Mouse (Mus musculus) stomach, postnatal 0 days (tissue): ENCODE data around the gene Amn. TPM values are rescaled to one million over a fixed set of nuclear protein-coding genes. Genes with fewer than 3 reads are reported as not detected.

Source experiments
- ATAC-seq: fragments of 200-750 bp; cut with Nextera tagmentation; 2 replicates; pipeline ENCODE4 v1.8.0; 2017; ENCODE audit not compliant: low FRiP score, low TSS enrichment
- DNase-seq: peaks from one replicate; pipeline ENCODE4 v3.0.0-alpha.2; 2016; ENCODE audit warnings: low spot score
- H3K27ac ChIP-seq: fragments of 300-500 bp; sonication (generic); replicated peaks from 2 replicates; pipeline ENCODE4 v1.5.1; 2014; ENCODE audit warnings: mild to moderate bottlenecking, control low read depth
- H3K27me3 ChIP-seq: fragments of 300-500 bp; sonication (generic); 2 replicates; pipeline ENCODE4 v1.6.1; 2014; ENCODE audit warnings: low read length; ENCODE audit not compliant: control insufficient read depth, insufficient read depth
- H3K36me3 ChIP-seq: fragments of 300-500 bp; sonication (generic); 2 replicates; pipeline ENCODE4 v1.6.1; 2014; ENCODE audit warnings: low read length, mixed read lengths; ENCODE audit not compliant: control insufficient read depth, insufficient read depth
- H3K4me1 ChIP-seq: fragments of 300-500 bp; sonication (generic); replicated peaks from 2 replicates; pipeline ENCODE4 v1.6.1; 2014; ENCODE audit warnings: antibody characterized with exemption; ENCODE audit not compliant: control insufficient read depth, insufficient read depth
- H3K4me2 ChIP-seq: fragments of 300-500 bp; sonication (generic); replicated peaks from 2 replicates; pipeline ENCODE4 v1.6.1; 2014; ENCODE audit warnings: low read depth, mild to moderate bottlenecking, control low read depth, moderate library complexity
- H3K4me3 ChIP-seq: fragments of 300-500 bp; sonication (generic); 2 replicates; pipeline ENCODE4 v1.5.1; 2014; ENCODE audit warnings: low read depth, low read length, control low read depth
- H3K9ac ChIP-seq: fragments of 300-500 bp; sonication (generic); 2 replicates; pipeline ENCODE4 v1.6.1; 2014; ENCODE audit warnings: mild to moderate bottlenecking, low read length, control low read depth, mixed read lengths
- H3K9me3 ChIP-seq: fragments of 300-500 bp; sonication (generic); 2 replicates; pipeline ENCODE4 v1.6.1; 2016; ENCODE audit warnings: low read length; ENCODE audit not compliant: control insufficient read depth
- CTCF ChIP-seq: IDR thresholded peaks from 2 replicates; pipeline ENCODE4 v1.5.1; 2016; ENCODE audit warnings: antibody characterized with exemption, low read depth, mild to moderate bottlenecking, moderate library complexity
- EP300 ChIP-seq: optimal IDR thresholded peaks from 2 replicates; pipeline ENCODE3; 2016; ENCODE audit warnings: antibody characterized with exemption
- WGBS: fragments of 180-500 bp; shearing (Covaris S2); extraction: QIAGEN DNeasy Blood & Tissue Kit; methylation state at CpG from one replicate; pipeline ENCODE4 v1.1.7; 2014; 5-methylcytosine and 5-hydroxymethylcytosine counted together
- polyA plus RNA-seq: library from polyadenylated mRNA; unstranded; fragments of >200 nt; fragmentation: Nextera tagmentation; extraction: Ambion mirVana; gene quantifications from 2 replicates; pipeline ENCODE4 v1.2.1, GENCODE M21; 2015

Amn gene
- polyA plus RNA-seq, 1 experiment from 2014 or later: 0.22 TPM

DNA sequence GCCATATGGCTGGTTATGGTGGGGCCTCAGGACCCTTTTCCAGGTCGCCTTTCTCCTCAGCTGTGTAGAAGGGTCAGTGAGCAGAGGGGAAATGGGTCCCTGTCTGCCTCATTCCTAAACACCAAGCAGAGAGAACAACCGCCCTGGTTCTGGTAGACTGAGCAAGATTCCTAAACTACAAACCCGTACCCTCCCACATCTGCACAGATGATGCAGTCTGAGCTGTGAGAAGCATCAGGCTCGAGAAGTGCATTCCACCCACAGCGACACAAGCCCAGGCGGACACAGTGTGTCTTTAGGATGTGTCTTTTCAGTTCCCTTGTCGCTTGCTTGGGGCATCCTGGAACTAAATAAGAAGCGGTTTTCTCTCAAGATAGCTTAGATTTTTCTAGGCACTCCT is 20.8 kb upstream of the Amn start:
- no peak for TF ChIP-seq CTCF
- TF ChIP-seq EP300: no peak
- H3K4me2 ChIP-seq: no peak overlapping the region
- no peak for ATAC-seq
- H3K9ac ChIP-seq: no peak overlapping the region
- no peak overlapping the region for H3K4me3 ChIP-seq
- H3K9me3 ChIP-seq: no peaks in the 10 kb centered on the region
- no peak overlapping the region for H3K27ac ChIP-seq
- 89% methylated on average over 8 of the region's 8 CpGs for WGBS
- H3K36me3 ChIP-seq: peaks cover 7% of the 10 kb centered on the region; the same call in 1 of the 2 replicates
- H3K4me1 ChIP-seq: no peaks in the 10 kb centered on the region
- DNase-seq: no peak
- H3K27me3 ChIP-seq: no peaks in the 10 kb centered on the region

DNA sequence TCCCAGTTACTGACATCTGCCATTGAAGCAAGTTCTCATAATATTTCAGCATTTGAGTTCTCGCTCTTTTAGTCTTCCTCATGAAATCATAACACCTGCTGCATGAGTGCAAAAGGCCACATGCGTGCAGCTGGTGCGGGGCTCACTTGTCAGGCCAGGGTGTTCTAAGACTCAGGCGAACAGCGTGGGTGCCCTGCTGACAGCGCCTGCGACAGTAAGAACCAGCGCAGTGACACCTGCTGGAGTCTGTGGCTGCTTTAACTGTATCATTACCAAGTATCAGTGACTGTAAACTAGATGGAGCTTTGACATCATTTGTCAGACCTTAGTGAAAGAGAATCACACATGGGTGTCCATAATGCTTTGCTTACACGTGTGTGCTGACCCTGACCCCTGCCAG is 19.7 kb upstream of the Amn start:
- Histone ChIP-seq H3K36me3 (peaks cover 7% of the 10 kb centered on the region; the same call in 1 of the 2 replicates), H3K4me3 (no peak overlapping the region), H3K27ac (no peak overlapping the region), H3K27me3 (no peaks in the 10 kb centered on the region), H3K9me3 (no peaks in the 10 kb centered on the region), H3K4me1 (no peaks in the 10 kb centered on the region), H3K9ac (no peak overlapping the region), H3K4me2 (no peak overlapping the region)
- 63% methylated on average over 9 of the region's 9 CpGs for WGBS
- ATAC-seq: no peak
- no peak for DNase-seq
- TF ChIP-seq CTCF: peak; percentile 52
- no peak for TF ChIP-seq EP300

GRCm38 (mm10) chr12:111263650-111264049 is 7.2 kb upstream of the Amn start:
- no peak overlapping the region for H3K9ac ChIP-seq
- no peaks in the 10 kb centered on the region for H3K4me1 ChIP-seq
- peaks cover 5% of the 10 kb centered on the region; the same call in 1 of the 2 replicates for H3K36me3 ChIP-seq
- WGBS: 95% methylated on average over 16 of the region's 16 CpGs
- no peaks in the 10 kb centered on the region for H3K9me3 ChIP-seq
- no peaks in the 10 kb centered on the region for H3K27me3 ChIP-seq
- no peak overlapping the region for H3K27ac ChIP-seq
- no peak overlapping the region for H3K4me2 ChIP-seq
- no peak for DNase-seq
- no peak for TF ChIP-seq CTCF
- no peak for TF ChIP-seq EP300
- no peak for ATAC-seq
- H3K4me3 ChIP-seq: no peak overlapping the region

GRCm38 (mm10) chr12:111265212-111265611 is 5.7 kb upstream of the Amn start:
- Histone ChIP-seq H3K4me3 (no peak overlapping the region), H3K36me3 (peaks cover 5% of the 10 kb centered on the region; the same call in 1 of the 2 replicates), H3K27ac (no peak overlapping the region), H3K4me1 (no peaks in the 10 kb centered on the region), H3K9me3 (no peaks in the 10 kb centered on the region), H3K4me2 (no peak overlapping the region), H3K9ac (no peak overlapping the region), H3K27me3 (no peaks in the 10 kb centered on the region)
- no peak for DNase-seq
- ATAC-seq: no peak
- no peak for TF ChIP-seq EP300
- TF ChIP-seq CTCF: no peak
- WGBS: 71% methylated on average over 5 of the region's 5 CpGs

- H3K9me3 ChIP-seq: no peaks in the 10 kb centered on the region
- peaks cover 9% of the 10 kb centered on the region for H3K27me3 ChIP-seq
- no peak for DNase-seq
- H3K4me1 ChIP-seq: no peaks in the 10 kb centered on the region
- H3K27ac ChIP-seq: no peak overlapping the region
- TF ChIP-seq EP300: no peak
- no peak for TF ChIP-seq CTCF
- 84% methylated on average over 12 of the region's 12 CpGs for WGBS
- H3K9ac ChIP-seq: no peak overlapping the region
- no peak overlapping the region for H3K4me3 ChIP-seq
- no peak overlapping the region for H3K4me2 ChIP-seq
- no peak for ATAC-seq
- peaks cover 5% of the 10 kb centered on the region; the same call in 1 of the 2 replicates for H3K36me3 ChIP-seq
Measured at GRCm38 (mm10) chr12:111266592-111266991, 4.3 kb upstream of the Amn start.

GRCm38 (mm10) chr12:111267673-111268325 is 3.1 kb upstream of the Amn start:
- WGBS: 51% methylated on average over 4 of the region's 4 CpGs
- TF ChIP-seq CTCF: no peak
- DNase-seq (no peak), ATAC-seq (0 out of 2 replicates have a peak, but pooled peaks have one; percentile 11)
- Histone ChIP-seq H3K9me3 (no peaks in the 10 kb centered on the region), H3K27me3 (peaks cover 13% of the 10 kb centered on the region), H3K4me1 (no peaks in the 10 kb centered on the region), H3K27ac (no peak overlapping the region), H3K4me3 (no peak overlapping the region), H3K36me3 (peaks cover 5% of the 10 kb centered on the region; the same call in 1 of the 2 replicates), H3K4me2 (no peak overlapping the region), H3K9ac (no peak overlapping the region)
